18 mouse cellular contexts compared by ENCODE assay signal in genomic region chr1:144119456-144119855, GRCm38 (mm10). TPM values are rescaled to one million over a fixed set of nuclear protein-coding genes. Genes with fewer than 3 reads are reported as not detected.
"Had no signal": no experiment of that assay in that cellular context is flagged by ENCODE, and none has a peak within 500 bp of the region (broad histone marks: within the 10 kb centered on the region; RNA-seq: fewer than 3 reads in every experiment).

No protein-coding gene starts in this region.

- DNase-seq: kidney, postnatal 10 days; kidney, postnatal 4 days; left cerebral cortex, postnatal 4 days; lung, adult 18-20 months; lung, postnatal 4 days; right cerebral cortex, postnatal 4 days; spleen, adult 18-20 months; thymus, adult 18-20 months; thymus, postnatal 14 days had no signal

- H3K9ac ChIP-seq: limb, embryonic 13.5 days; liver, embryonic 14.5 days; neural tube, embryonic 13.5 days had no signal

- H3K27ac ChIP-seq: layer of hippocampus, adult 2 months; limb, embryonic 13.5 days; liver, embryonic 14.5 days; midbrain, embryonic 10.5 days; neural tube, embryonic 13.5 days had no signal

- H3K4me1 ChIP-seq: limb, embryonic 13.5 days; neural tube, embryonic 13.5 days had no signal

- H3K27me3 ChIP-seq: limb, embryonic 13.5 days; neural tube, embryonic 13.5 days had no signal

- H3K4me3 ChIP-seq: layer of hippocampus, adult 2 months; limb, embryonic 13.5 days; midbrain, embryonic 10.5 days; neural tube, embryonic 13.5 days had no signal

- ATAC-seq: lung, postnatal 0 days; midbrain, embryonic 16.5 days had no signal

- H3K36me3 ChIP-seq: limb, embryonic 13.5 days; midbrain, embryonic 10.5 days; neural tube, embryonic 13.5 days had no signal

RNA-seq across cellular contexts. Expression of gene Rgs13, which starts 57.7 kb away (rescaled TPM):
- total RNA-seq: megakaryocyte, adult 5-6 weeks had no signal
- polyA plus RNA-seq: limb, embryonic 13.5 days; liver, adult 2 months; liver, embryonic 14.5 days; lung, postnatal 0 days had no signal
